Mouse (Mus musculus): ENCODE results near the gene Nfe2l2. TPM values are rescaled to one million over a fixed set of nuclear protein-coding genes. Genes with fewer than 3 reads are reported as not detected.
A peak's percentile ranks its signal among the peaks of the same experiment; 100 is the strongest.

Nfe2l2 gene
- total RNA-seq (2022): 10 to 100 TPM; 14.1 to 29.2 (median 20.6) TPM

DNA sequence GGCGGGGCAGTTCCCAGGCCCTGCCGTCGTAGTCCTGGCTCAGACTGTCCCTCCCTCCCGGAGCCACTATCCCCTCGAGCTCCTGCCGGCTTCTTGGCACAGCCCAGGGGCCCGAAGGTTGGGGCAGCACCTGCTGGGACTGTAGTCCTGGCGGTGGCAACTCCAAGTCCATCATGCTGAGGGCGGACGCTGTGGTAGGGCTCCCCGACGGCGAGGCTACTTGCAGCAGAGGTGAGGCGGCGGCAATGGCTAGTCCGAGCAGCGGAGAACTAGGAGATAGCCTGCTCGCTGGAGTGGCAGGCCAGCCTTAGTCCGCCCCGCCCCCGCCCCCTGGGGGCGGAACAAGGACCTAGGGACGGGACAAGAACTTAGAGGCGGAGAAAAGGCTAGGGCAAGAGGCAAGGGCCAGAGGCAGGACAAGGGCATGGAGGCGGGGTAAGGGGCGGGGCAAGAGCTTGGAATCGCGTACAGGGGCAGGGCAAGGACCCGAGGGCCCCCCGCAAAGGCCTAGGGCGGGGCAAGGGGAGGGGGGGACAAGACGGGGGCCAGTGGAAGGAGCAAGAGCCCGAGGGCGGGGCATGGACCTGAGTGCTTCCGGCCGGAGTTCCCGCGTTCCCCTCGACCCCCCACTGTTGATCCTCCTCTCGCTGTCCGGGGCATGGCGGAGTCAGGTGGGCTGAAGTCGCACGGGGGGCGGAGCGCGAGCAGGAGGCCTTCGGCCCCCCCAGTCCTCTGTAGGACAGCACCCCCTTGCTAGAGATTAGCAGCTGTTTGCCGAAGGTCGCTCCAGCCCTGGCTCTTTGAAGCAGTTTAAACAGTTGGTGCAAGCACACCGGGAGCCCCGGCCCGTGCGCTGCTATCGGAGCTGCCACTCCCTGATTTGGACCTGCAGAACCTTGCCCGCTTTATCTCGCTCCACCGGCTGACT lies at the start of gene Nfe2l2:
Gene Nfe2l2 (minus strand): TSS at position 408 of the 928 bp plus-strand sequence.
- peak; percentile 72 to 89 for DNase-seq (ENCODE audit: low spot score in 2 of 2)

DNA sequence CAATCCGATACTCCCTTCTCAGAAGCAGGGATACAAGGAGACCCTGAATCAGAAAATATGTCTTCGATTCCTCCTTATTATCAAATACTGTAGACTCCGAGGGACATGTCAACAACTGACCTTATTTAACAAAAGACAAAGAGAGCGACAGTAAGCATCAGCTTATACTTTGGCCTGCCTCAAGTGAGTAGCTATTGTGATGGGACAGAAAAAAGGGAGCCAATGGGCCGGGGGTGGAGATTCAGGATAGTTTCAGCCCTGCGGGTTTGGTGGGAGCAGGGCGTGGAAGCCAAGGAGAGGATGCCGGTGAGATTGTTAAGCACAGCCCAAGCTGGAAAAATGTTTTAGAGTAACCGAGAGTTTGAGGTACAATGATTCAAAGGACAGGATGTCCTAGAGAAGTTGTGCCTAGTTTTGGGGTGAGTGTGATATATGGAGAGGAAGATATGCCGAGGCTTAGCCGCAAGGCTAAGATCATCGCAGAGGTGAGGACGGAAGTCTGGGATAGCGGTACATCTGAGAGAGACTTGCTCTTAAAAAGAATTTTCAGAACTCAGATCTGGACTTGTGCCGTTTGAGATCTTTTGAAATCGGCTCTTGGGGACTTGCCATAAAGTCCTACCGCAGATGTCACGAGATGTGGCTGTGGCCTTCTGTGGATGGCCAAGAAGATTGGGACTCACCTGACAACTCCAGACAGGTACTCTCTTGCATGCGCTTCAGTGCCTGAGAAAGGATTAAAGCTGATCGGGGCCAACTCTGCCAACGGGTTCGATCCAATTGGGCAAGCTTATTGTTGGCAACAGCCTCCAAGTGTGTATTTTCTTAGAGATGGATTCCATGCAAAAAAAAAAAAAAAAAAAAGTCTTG lies 48.1 kb upstream of the Nfe2l2 start:
- no peak for DNase-seq (ENCODE audit: low spot score in 2 of 2)

DNA sequence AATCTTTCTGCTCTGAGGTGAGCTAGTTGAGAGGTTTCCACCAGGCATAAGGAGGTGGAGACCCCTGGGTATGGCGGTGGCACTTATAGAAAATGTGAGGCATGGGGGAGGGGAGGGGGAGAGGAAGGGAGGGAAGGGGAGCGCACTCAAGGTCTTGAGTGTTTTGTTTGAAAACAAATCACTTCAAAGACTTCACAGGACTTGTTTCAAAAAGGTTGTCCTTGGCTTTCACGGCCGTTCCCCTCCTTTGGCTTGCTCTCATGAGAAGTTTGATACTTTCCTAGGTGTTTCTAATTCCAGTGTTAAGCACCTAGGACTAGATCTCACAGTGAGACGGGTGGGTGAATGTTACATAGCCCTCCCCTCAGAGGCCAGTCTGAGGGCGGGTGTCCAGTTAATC lies 47.5 kb upstream of the Nfe2l2 start:
- no peak for DNase-seq (ENCODE audit: low spot score in 2 of 2)

GRCm38 (mm10) chr2:75750869-75751268 lies 46.4 kb upstream of the Nfe2l2 start:
- no peak for DNase-seq (ENCODE audit: low spot score in 2 of 2)

GRCm38 (mm10) chr2:75750043-75750718 lies 45.7 kb upstream of the Nfe2l2 start:
- no peak for DNase-seq (ENCODE audit: low spot score in 2 of 2)

- DNase-seq (ENCODE audit: low spot score in 2 of 2): no peak
Observed at GRCm38 (mm10) chr2:75748841-75749240, 44.4 kb upstream of the Nfe2l2 start.

DNA sequence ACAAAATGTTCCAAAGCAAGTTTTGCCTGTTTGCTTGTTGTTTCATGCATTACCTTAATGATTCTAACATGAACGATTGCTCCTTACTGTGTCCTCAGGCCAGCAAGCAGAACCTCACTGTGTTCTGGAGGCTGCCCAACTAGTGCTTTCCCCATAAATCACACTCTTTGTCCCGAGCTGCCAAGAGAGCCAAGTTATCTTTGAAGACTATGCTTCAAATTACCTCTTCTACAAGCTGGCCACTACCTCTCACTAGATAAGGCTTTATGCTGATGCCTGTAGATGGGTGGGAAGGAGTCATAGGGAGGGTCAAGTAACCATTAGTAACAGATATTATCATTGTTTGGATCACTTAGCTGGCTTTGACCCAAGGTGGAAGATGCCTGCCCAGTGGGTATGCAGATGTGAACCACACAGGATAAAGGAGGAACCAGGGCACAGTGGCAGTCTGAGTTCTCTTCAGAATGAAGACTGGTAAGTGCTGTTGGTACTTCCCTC lies 32.6 kb upstream of the Nfe2l2 start:
- no peak for DNase-seq (ENCODE audit: low spot score in 2 of 2)

- DNase-seq (ENCODE audit: low spot score in 2 of 2): no peak
Observed at GRCm38 (mm10) chr2:75734196-75734865, 29.9 kb upstream of the Nfe2l2 start.

DNA sequence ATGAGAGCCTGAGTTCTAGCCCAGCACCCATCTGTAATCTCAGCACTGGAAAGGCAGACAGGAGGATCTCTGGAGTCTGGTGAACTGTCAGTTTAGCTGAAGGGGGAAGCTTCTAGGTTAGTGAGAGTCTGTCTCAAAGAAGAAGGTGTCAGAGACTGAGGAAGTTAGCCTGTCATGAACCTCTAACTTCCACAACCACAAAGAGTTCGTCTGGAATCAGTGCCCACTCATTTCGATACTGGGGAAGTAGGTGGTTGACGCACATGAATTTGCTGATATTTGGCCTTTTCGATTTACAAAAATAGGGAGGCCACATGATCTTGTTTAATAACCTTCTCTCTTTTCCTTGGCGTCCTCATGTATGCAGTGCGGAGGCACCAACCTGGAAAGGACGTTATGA lies 28.7 kb upstream of the Nfe2l2 start:
- DNase-seq (ENCODE audit: low spot score in 2 of 2): no peak

DNA sequence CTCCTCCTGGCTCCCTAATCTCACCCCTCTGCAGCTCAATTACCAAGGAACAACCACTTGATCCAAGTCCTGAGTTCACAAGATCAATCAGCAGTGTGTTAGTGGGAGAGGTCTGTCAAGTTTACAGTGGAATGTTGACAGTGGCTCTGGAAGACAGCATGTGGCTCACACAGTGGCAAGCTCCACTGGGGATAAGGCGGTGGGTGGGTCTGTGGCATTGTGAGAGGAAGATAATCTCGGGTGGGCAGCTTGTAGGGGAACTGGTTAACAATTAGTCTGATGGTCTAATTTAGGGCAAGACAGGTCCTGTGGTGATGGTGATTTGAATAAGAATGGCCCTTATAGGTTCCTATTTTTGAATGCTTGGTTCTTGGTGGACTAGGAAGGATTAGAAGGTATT lies 27.5 kb upstream of the Nfe2l2 start:
- DNase-seq (ENCODE audit: low spot score in 2 of 2): no peak

DNA sequence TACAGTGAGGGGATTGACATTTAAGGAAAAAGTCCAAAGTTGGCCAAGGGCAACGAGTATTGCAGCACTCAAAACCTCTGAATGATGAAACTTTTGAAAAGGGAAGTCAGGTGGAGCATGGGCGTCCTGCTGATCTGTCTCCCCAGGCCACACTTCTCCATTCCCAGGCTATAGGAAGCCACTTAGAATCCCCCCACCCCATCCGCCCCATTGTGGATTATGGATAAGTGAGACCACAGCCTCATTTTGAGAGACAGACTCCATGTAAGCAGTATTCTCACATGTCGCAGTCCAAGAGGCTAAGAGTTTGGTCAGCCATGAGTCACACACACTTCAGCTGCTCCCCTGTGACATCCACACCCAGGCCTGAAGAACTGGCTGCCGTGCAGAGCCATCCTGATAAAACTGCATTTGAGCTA lies 26.8 kb upstream of the Nfe2l2 start:
- DNase-seq (ENCODE audit: low spot score in 2 of 2): no peak

DNA sequence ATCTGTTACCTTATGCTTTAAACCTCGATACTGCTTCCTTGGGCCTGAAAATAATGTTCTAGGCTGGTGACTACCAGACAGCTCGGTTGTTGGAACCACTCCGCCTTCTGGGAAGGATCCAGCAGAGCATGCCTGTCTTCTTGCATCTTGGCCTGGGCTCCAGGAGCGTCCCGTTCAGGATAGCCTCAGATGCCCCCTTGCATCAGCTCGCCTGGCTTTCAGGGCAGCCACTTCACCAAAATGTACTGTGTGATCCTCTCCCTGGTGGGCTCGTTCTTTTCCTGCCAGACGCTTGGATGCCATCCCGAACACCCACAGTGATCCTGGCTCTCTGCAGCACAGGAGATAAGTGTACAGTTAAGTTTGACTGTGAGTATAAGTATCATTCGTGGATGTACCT lies 25.6 kb upstream of the Nfe2l2 start:
- DNase-seq (ENCODE audit: low spot score in 2 of 2): peak in 1 of 2 experiments; percentile 12

DNA sequence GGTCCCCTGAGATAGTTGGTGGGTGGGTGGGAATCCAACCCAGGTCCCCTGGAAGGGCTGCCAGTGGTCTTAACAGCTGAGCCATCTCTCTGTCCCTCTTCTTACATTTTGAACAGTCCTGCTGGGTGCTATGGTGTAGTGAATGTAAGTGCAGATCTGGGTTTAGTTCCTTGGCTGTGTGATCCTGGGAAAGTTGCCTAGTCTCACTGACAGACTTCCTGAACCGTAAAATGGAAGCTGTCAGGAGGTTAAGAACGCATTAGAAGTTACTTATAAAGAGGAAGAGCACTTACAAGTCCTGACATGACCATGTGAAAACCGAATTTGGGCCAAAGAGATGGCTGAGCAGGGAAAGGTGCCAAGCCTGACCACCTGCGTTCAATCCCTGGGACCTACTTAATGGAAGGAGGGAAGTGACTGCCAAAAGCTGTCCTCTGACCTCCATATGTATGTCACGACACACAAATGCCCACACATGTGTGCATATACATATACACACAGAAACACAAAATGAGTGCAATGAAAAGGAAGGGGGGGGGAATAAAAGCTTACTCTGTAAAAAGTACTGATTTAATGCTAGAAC lies 20.5 kb upstream of the Nfe2l2 start:
- no peak for DNase-seq (ENCODE audit: low spot score in 2 of 2)

DNA sequence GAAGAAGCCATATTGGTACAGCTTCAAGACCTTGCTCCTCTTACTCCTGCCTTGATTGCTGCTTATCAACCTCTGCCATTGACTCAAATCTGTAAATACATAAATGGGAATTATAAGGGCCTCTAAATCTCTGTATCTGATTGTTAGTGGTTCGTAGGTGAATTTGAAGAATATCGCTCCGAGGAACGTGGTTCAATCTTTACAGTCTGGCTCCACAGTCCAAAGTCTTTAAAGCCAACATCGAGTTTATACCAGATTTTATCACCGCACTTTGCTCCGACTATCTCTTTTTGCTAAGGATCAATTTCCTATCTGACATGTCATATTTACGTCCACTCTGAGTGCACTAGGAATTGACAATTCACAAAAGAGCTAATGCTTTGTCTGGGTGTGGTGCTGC lies 19.0 kb upstream of the Nfe2l2 start:
- no peak for DNase-seq (ENCODE audit: low spot score in 2 of 2)

DNA sequence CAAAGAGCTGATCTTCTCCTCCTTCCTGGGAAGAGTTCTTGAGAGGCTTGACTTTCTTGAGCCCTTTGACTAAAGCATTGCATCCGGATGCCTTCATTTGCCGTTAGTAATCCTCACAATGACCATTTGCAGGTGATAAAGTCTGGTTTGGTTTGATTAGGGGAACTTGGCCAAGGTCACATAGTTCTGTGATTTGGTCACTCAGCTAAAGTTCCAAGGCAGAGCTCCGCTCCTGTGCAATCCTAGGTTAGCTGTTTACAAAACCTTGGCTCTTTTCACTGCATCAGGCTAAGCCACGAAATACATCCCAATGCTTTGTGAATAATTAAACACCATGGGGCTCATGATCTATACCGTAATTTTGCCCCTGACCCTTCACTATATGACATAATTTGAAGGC lies 18.5 kb upstream of the Nfe2l2 start:
- DNase-seq (ENCODE audit: low spot score in 2 of 2): no peak

DNA sequence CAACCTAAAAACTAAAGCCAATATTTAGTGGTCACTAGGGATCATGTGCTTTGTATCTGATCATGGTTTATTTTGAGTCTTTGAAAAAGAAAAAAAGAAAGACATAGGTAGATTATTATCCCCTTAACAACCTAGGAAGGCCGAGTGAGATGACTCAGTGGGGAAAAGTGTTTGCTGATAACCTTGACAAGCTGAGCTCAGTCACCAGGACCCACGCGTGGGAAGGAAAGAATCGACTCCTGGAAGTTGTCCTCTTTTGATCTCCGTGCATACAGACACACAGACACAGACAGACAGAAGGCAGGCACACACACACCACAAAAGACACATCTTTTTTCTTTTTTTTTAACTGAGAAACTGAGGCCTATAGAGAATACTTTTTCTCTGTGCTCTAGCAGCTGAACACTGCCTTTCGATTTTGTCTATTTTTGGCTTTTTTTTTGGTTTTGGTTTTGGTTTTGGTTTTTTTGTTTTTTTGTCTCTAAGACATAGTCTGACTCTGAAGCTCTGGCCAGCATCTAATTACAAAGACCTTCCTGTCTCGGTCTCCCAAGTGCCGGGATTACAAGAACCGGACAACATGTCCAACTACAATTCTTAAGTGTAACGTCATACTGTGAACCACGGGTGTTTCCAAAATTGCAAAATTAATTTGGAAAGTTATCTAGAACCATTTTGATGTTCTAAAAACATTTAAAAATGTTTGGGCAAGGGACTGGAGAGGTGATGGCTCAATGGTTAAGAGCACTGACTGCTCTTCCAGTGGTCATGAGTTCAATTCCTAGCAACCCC lies 16.0 kb upstream of the Nfe2l2 start:
- no peak for DNase-seq (ENCODE audit: low spot score in 2 of 2)

GRCm38 (mm10) chr2:75719331-75719869 lies 15.0 kb upstream of the Nfe2l2 start:
- DNase-seq (ENCODE audit: low spot score in 2 of 2): no peak

- no peak for DNase-seq (ENCODE audit: low spot score in 2 of 2)
Observed at GRCm38 (mm10) chr2:75716046-75717016, 11.9 kb upstream of the Nfe2l2 start.
